Mouse (Mus musculus) kidney, adult 9 months (tissue): Measurements from ENCODE around the gene Sez6.
A peak's percentile ranks its signal among the peaks of the same experiment; 100 is the strongest.

Experiments used
- DNase-seq: peaks from one replicate; pipeline ENCODE4 v3.0.0; 2022

Gene Sez6

DNA sequence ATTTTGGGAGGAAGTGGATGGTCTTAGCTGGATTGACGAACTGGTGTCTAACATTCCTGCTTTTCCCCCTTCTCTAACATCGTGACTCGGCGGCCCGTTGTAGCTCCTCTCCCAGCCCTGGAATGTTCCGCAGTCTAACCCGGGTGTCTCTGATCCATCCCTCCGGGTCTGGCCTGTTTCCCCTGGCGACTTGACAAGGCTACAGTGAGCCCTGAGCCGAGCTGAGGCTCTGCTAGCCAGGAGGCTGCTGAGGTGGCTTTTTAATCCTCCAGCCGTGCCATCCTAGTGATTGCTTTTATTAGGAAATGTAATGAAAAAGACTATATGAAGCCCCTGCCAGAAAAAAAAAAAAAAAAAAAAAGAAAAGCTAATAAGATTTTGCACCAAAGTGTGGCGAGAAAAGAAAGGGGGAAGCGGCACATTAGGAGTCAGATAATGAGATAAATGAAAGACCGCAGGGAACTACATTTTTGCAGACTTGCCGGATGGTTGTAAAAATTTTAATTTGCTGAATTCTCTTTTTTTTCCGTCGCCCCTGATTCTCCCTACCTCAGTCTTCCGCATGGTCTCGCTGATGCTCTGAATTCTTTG lies 24.4 kb upstream of the Sez6 start:
- DNase-seq: no peak

DNA sequence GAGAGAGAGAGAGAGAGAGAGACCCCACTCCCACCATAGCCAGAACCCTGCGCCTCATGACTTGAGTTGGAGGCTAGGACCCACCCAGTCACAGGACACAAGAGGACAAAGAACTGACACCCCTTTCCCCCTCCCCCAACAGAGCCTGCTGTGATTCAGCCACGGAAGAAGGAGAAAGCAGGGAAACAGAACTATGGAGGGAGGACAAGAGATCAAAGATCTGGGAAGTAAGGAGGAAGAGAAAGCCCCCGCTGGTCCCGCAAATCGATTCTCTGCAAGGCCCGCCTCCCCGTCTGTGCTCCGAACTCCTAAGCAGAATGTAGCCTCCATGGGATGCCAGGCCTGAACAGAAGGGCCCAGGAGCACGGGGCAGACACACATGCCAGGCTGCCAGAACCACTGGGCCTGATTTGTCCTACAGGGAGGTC lies 23.8 kb upstream of the Sez6 start:
- no peak for DNase-seq

GRCm38 (mm10) chr11:77908468-77908867 lies 22.1 kb upstream of the Sez6 start:
- DNase-seq: no peak

DNA sequence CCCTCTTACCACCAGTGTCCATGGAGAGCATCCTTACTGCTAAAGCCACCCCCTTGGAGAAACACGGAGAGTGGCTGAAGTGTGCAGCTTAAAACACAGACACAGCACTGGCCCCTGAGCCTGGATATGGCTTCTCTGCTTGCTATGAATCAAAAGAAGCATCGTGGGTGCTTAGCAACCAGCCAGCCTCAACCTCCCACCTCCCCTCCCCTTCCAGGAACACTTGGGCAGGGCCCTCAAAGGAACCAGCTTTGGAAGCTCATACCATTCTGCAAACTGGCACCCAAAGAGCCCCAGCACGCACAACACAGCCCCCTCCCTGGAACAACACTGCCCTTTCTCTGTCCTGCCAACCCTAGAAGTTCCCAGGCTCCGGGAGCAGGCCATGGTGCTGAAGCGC lies 21.2 kb upstream of the Sez6 start:
- no peak for DNase-seq

DNA sequence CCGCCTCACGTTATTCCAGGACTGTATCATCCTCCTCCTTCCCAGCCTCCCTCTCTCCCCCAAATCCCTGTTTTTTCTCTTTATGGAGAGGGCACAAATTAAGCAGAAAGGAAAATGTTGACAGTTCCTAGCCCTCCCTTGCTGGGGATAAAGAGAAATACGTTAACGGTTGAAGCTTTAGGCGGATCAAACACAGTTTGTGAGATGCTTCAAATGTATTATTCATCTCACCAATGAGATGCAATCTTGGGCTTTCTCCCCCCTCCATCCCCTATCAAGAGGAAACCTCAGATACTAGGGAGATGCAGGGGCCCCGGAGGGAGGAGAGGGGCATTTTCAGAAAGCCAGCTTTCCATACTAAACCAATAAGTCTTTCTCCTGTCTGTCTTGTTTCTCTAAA lies 20.8 kb upstream of the Sez6 start:
- DNase-seq: no peak

- DNase-seq: no peak
Measured at GRCm38 (mm10) chr11:77913505-77913904, 17.1 kb upstream of the Sez6 start.

- DNase-seq: no peak
Measured at GRCm38 (mm10) chr11:77914598-77915260, 15.9 kb upstream of the Sez6 start.

DNA sequence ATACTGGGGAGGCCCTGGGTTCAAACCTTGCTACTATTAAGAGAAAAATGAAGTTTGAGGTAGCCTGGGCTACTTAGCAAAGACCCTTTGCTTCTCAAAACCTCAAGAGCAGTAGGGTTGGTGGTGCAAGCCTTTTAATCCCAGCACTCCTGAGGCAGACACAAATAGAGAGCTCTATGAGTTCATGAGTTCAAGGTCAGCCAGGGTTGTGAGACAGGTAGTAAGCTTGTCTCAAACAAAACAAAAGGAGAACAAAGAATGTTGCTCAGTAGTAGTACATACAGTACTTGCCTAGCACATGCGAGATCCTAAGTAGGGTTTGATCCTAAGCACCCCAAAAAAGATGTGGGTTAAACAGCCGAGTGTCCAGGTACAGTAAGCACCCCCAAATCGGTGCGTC lies 13.9 kb upstream of the Sez6 start:
- no peak for DNase-seq

- DNase-seq: peak; percentile 83
Measured at GRCm38 (mm10) chr11:77917166-77917565, 13.4 kb upstream of the Sez6 start.

GRCm38 (mm10) chr11:77923285-77923684 lies 7.3 kb upstream of the Sez6 start:
- no peak for DNase-seq

DNA sequence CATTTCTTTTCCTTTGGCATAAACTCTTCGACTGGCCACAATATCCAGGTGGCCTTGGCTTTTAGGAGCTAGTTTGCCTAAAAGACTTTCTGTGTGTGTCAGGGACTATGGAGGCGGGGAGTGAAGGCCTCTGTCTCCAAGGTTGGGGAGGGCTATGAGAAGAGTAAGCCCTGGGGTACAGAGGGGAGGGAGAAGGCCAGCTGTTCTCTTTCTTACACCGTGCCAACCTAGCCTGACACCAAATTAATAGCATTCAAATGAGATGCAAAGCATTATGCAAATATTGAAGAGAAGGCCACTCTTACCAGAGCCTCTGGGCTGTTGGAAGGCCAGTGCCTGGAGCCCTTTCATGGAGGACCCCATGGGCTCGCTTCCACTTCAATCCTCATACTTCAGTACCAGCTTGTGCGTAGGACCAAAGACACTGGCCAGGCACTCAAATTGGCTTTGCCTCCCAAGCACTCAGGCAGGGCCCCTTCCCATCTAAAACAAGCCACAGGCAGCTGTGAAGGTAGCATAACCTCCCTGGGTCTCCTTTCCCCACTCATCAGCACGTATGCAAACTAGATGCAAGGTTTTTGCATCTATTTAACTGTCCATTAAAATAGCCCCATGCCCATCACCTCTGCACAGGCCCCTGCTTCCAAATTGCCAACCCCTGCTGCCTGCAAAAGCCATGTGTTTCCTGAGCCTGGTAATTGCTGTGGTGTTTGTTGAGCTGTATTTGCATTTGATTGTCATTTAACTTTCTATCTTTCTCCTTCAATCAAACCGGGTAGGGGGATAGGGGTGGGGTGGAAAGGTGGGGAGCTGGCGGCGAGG lies 4.6 kb upstream of the Sez6 start:
- no peak for DNase-seq

DNA sequence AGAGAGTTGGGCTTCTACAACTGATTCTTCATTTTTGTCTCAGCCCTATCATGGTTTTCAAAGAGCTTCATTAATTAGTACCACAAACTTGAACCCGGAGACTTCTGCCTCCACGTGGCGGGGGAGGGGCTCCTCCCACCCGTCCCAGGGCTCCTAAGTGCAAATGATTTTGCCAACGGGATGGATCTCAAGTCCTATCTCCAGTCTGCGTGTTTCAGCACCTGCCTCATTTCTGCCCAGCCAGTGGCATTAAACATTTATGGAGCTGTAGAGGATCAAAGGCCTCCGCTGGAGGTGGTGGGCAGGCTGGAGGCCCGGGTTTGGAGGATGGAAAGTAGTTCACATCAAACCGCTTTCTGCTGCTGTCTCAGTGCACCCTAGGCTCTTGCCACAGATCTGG lies 3.9 kb upstream of the Sez6 start:
- DNase-seq: no peak

DNA sequence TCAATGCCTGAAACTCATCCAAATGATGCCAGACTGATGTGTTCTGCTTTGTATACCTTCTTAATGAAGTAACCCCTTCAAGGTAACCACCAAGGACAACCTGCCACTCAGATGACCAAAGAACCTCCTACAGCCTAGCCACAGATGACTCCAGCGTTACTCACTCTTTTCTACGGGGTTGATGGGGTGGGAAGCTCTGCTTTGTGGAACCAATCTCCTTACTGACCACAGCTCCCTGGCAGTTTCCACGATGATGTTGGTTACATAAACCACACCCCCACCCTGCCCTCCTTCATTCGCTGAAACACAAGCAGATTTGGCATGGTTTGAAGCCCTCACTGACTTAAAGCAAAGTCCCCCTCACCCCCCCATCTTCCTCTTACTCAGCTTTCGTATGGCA lies 2.8 kb upstream of the Sez6 start:
- no peak for DNase-seq

GRCm38 (mm10) chr11:77931541-77932433 lies 1.2 kb downstream of the Sez6 start:
- no peak for DNase-seq

DNA sequence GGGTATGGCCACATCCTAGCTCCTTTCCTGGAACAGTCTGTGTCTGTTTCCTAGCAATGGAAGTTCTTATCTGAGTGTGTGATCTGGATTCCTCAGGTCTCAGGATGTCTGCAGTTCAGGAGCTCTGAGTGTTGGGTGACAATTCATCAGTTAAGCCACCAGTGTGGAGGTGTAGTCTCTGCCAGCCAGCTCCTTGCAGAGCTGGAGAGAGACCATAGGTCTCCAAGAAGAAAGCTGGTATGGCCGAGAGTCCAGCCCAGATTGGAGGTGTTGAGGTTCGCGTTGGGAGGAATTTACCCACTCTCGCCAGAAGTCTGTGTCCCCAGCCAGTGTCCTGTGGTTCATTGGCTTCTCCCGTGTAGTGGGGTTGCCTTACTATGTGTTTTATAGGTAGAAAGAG lies 2.0 kb downstream of the Sez6 start:
- no peak for DNase-seq

- DNase-seq: no peak
Measured at GRCm38 (mm10) chr11:77934111-77934521, 3.5 kb downstream of the Sez6 start.

DNA sequence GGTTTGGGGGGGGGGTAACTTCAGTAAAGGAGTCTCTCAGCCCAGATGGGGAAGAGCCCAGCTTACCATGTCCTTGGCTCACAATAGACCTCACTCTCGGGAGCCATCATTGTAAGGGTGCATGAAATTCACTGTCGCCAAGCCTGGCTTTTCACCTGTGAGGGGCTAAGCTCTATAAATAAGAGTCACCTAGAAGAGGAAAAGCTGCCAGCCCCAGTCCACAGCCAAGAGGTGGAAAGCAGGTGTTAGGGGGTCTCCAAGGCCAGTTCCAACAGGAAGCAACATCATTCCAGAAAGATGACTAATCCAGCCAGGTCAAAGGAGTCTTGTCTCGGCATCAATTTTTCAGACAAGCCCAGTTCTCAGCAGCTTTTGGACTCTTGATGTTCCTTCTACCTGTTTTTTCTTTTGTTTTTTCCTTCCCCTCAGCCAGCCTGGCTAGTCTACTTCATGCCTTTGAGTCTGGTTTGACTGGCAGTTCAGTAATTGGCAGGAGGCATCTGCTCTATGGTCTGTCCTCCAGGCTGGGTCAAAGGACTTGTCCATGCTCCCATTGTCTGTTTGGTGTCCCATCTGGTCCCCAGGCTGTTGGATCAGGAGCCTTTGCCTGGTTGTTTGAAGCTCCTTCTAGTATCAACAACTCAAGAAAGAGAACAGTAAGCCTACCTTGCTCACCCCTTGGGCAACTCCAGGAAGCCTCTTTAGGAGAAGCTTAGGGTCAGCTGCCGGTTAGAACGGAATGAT lies 4.1 kb downstream of the Sez6 start:
- no peak for DNase-seq

- DNase-seq: no peak
Measured at GRCm38 (mm10) chr11:77936846-77937245, 6.2 kb downstream of the Sez6 start.

GRCm38 (mm10) chr11:77937649-77938410 lies 7.2 kb downstream of the Sez6 start:
- no peak for DNase-seq

DNA sequence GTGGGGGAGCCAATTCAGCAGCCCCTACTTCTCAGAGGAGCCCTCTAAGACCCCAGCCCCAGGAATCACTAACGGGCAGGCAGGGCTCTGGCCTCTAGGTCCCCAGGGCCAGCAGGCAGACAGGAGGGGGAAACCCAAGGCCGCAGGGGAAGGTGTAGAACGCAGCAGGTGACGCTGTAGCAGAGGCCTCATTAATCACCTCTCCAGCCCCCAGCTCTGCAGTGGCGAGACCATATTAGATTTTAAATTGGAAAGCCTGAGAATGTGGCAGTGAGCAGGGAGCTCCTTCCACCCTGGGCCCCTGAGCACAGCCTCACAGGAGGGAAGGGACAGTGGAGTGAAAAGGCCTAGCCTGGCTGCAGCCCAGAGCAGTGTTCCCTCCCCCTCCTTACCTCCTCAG lies 11.6 kb downstream of the Sez6 start:
- no peak for DNase-seq

DNA sequence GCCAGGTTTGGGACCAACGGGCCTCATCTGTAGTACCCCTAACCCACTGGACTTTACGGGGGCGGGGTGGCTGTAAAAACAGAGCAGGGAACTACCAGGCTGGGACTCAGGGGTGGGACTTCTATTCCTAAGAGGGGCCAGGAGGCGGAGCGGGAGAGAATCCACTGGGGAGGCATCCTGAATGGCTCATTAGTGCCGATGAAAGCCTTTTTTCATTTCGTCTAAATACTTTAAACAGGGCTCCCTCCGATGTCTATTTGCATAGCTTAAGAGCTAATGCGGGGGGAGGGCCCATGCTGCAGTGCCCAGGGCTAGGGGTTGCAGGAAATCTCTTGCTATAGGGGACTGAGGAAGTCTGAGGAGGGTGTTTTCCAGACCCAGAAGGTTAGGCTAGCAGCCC lies 17.3 kb downstream of the Sez6 start:
- no peak for DNase-seq
